Mouse (Mus musculus): ENCODE measurements around the gene Gpr153. TPM values are rescaled to one million over a fixed set of nuclear protein-coding genes. Genes with fewer than 3 reads are reported as not detected.

Gpr153 gene
- polyA plus RNA-seq (2021; fragmentation: Nextera tagmentation), result 2.4 and 6.7 TPM in 2 replicates
- long read RNA-seq, experiment 1, partial matches to known transcripts, result 6 of 15 reads
- long read RNA-seq, experiment 1, other reads (novel, unspliced or antisense), result 7 of 15 reads
- long read RNA-seq, experiment 2, partial matches to known transcripts, result 2 of 14 reads
- long read RNA-seq, experiment 2, other reads (novel, unspliced or antisense), result 12 of 14 reads

GRCm38 (mm10) chr4:152273621-152274236, at the start of gene Gpr153:
Gene Gpr153 (plus strand): TSS chr4:152274232.

GRCm38 (mm10) chr4:152291562-152291961, 17.5 kb downstream of the Gpr153 start, which contains the start of gene Hes3:
Gene Hes3 (minus strand): TSS chr4:152291662.

GRCm38 (mm10) chr4:152296874-152297861, 23.1 kb downstream of the Gpr153 start, which contains the start of gene Icmt:
Gene Icmt (plus strand): TSS chr4:152297227.

GRCm38 (mm10) chr4:152318517-152319234, 44.6 kb downstream of the Gpr153 start, which contains the start of gene Rnf207:
Gene Rnf207 (minus strand): TSS chr4:152318993.

GRCm38 (mm10) chr4:152325574-152326411, 51.8 kb downstream of the Gpr153 start, which contains the start of gene Rpl22:
Gene Rpl22 (plus strand): TSS chr4:152325742.

Other genes starting within 250 kb of the Gpr153 start
- gene Zbtb48, start 246.6 kb upstream of the Gpr153 start, polyA plus RNA-seq (2021; fragmentation: Nextera tagmentation), result 6.2 and 6.5 TPM in 2 replicates
- 0.11 and 0.15 TPM in 2 replicates for gene Tas1r1, start 235.7 kb upstream of the Gpr153 start, polyA plus RNA-seq (2021; fragmentation: Nextera tagmentation)
- 5.2 and 9.1 TPM in 2 replicates for gene Nol9, start 234.9 kb upstream of the Gpr153 start, polyA plus RNA-seq (2021; fragmentation: Nextera tagmentation)
- gene Plekhg5, start 201.7 kb upstream of the Gpr153 start, polyA plus RNA-seq (2021; fragmentation: Nextera tagmentation), result 10.1 and 17.7 TPM in 2 replicates
- 0.10 and 0.37 TPM in 2 replicates for gene Tnfrsf25, start 158.3 kb upstream of the Gpr153 start, polyA plus RNA-seq (2021; fragmentation: Nextera tagmentation)
- gene Espn, start 121.9 kb upstream of the Gpr153 start, polyA plus RNA-seq (2021; fragmentation: Nextera tagmentation), result 0.93 and 2.0 TPM in 2 replicates
- not detected in 2 replicates for gene Hes2, start 115.4 kb upstream of the Gpr153 start, polyA plus RNA-seq (2021; fragmentation: Nextera tagmentation)
- 310 and 366 TPM in 2 replicates for gene Acot7, start 96.1 kb upstream of the Gpr153 start, polyA plus RNA-seq (2021; fragmentation: Nextera tagmentation)
- gene Hes3, start 17.4 kb downstream of the Gpr153 start, polyA plus RNA-seq (2021; fragmentation: Nextera tagmentation), result 0.13 and 0.26 TPM in 2 replicates
- gene Icmt, start 23.0 kb downstream of the Gpr153 start, polyA plus RNA-seq (2021; fragmentation: Nextera tagmentation), result 17.0 and 18.5 TPM in 2 replicates
- 1.6 and 1.9 TPM in 2 replicates for gene Rnf207, start 44.8 kb downstream of the Gpr153 start, polyA plus RNA-seq (2021; fragmentation: Nextera tagmentation)
- 355 and 361 TPM in 2 replicates for gene Rpl22, start 51.5 kb downstream of the Gpr153 start, polyA plus RNA-seq (2021; fragmentation: Nextera tagmentation)
- gene Chd5, start 64.4 kb downstream of the Gpr153 start, polyA plus RNA-seq (2021; fragmentation: Nextera tagmentation), result 73.6 and 117 TPM in 2 replicates
- gene Nphp4, start 202.5 kb downstream of the Gpr153 start, polyA plus RNA-seq (2021; fragmentation: Nextera tagmentation), result 2.2 and 2.4 TPM in 2 replicates
- gene Kcnab2, start 203.6 kb downstream of the Gpr153 start, polyA plus RNA-seq (2021; fragmentation: Nextera tagmentation), result 83.0 and 111 TPM in 2 replicates